Mouse (Mus musculus): ENCODE results near the gene Cc2d1b. TPM values are rescaled to one million over a fixed set of nuclear protein-coding genes. Genes with fewer than 3 reads are reported as not detected.
A peak's percentile ranks its signal among the peaks of the same experiment; 100 is the strongest.

The Cc2d1b gene
- 10 to 100 TPM; 24.5 to 24.6 TPM for total RNA-seq (2021)

GRCm38 (mm10) chr4:108619587-108620341 is at the start of gene Cc2d1b:
Gene Cc2d1b, plus strand, starts transcription at chr4:108619940.
- peak; percentile 88 for DNase-seq

GRCm38 (mm10) chr4:108572644-108573043 is 47.1 kb upstream of the Cc2d1b start:
- no peak for DNase-seq

GRCm38 (mm10) chr4:108578840-108579742 is 40.6 kb upstream of the Cc2d1b start, which contains the start of the genes Prpf38a and Orc1:
Gene Prpf38a, minus strand, starts transcription at chr4:108579336.
Gene Orc1, plus strand, starts transcription at chr4:108579423.
- peak; percentile 98 for DNase-seq

GRCm38 (mm10) chr4:108579743-108580411 is 39.9 kb upstream of the Cc2d1b start:
- no peak for DNase-seq

DNA sequence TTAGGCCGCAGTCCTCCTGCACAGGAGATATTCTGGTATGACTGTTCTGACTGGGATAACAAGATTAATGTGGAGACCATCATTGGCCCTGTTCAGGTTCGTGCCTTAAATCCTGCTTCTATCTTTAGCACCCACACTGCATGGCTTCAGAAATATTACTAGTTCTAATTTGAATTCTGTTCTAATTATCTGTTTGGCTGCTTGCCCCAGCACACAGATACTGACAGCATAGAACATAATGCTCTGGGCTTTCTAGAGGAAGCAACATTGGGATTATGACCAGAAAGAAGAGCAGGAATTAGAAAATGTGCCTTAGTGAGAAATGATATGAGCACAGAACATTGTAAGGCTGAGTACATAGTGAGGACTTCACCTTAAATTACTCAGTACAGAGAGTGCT is 26.4 kb upstream of the Cc2d1b start:
- no peak for DNase-seq

GRCm38 (mm10) chr4:108595785-108596184 is 24.0 kb upstream of the Cc2d1b start:
- DNase-seq, result no peak

DNA sequence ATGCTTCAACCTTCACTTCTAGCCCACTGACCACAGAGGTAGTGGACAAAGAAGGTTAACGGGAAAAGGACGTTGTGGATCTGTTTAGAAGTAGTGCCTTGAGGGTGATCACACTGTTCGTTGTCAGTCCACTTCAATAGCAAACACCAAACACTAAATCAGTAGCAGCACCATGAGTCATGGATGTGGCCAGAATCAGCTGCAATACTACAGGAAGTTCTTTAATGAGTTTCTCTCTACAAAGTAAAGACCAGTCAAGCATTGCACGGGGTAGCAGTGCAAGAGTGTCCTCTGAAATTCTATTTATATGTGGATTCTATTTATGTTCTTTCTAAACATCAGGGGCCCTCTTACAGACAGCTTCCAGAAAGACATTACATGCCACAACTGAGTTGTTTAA is 21.4 kb upstream of the Cc2d1b start:
- no peak for DNase-seq

DNA sequence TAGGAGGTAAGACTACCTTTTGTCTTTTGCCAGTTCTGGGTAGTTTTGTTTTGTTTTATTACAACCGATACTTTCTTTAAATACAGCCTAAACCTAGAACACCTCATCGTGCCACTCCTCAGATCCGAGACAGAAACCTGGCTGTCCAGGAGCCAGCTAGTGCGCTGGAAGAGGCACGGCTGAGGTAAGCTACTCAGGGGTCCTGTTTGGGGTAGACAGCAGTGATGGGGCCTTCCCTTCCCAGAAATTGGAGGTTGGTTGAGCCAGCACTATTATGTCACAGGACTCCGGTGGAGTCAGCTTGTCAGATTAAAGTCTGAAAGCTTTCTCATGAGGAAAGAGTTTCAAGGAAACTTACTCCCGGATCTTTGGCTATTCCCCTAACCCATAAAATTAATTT is 17.9 kb upstream of the Cc2d1b start:
- no peak for DNase-seq

DNA sequence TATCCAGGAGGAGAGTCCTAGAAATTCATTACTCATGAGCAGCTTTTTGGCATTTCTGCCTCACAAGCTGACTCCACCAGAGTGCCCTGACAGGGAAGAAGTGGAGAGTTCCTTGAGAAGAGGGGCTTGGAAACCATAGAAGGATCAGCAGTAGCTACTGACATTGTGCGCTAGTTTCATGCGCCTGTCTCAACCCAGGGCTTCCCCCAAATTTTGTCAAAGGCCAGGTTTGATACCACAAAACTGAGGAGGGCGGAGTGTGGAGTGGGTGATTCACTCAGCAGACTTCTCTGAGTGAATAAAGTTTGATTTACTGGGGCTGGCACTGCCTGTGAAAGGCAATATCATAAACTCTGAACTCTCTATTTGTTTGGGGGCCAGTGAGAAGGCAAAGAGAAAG is 11.1 kb upstream of the Cc2d1b start:
- no peak for DNase-seq

DNA sequence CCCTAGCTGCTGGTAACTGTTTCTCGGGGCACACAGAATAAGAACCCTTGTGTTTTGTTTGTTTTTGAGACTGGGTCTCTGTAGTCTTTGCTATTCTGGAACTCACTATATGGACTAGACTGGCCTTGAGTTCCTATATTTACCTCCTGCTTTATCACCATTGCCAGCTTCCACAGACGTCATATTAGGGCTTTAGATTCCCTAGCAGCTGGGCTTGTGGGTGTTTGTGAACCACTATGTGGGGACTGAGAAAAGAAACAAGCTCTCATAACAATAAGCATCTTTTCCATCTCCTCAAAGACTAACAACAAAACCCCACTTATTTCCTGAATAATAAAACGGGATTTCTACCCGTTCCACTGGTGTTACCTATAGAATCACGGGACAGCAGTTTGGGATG is 8.8 kb upstream of the Cc2d1b start:
- DNase-seq, result no peak

DNA sequence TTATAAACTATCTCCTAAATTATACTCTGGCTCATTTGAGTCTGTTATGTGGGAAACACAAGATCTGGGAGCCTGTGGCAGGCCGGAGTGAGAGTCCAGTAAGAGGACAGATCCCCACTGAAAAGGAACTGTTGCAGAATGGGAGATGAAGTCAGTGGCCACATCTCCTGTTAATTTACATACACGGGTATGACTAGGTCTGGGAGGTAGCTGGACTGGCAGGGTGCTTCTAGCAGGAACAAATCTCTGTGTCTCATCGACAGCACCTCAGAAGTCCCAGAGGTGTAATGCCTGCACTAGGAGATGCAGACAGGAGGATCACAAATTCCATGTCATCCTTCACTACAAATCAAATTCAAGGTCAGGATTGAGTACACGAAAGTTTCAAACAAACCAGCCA is 1.2 kb upstream of the Cc2d1b start:
- DNase-seq, result no peak

- peak; percentile 25 for DNase-seq
These were observed 575 bp upstream of the Cc2d1b start for GRCm38 (mm10) chr4:108619165-108619564.

- no peak for DNase-seq
These were observed 796 bp downstream of the Cc2d1b start for GRCm38 (mm10) chr4:108620536-108620935.

- peak; percentile 31 for DNase-seq
These were observed 1.8 kb downstream of the Cc2d1b start for GRCm38 (mm10) chr4:108621504-108621903.

DNA sequence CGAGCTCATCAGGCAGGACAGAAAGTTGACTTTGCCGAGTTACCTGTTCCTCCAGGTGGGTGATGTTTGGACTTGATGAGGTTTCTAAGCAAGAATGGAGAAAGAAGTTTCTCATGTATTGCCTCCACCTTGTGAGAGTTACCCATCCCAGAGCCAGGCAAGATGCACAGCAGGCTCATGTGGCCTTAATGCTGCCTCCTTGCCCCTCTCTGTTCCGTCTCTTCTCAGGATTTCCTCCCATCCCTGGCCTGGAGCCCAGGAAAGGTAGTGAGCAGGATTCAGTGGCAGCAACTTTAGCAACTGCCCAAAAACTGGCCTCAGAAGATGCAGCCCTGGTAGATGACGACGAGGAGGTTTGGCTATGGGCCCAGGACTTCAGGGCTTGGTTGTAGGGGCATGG is 7.3 kb downstream of the Cc2d1b start:
- no peak for DNase-seq

DNA sequence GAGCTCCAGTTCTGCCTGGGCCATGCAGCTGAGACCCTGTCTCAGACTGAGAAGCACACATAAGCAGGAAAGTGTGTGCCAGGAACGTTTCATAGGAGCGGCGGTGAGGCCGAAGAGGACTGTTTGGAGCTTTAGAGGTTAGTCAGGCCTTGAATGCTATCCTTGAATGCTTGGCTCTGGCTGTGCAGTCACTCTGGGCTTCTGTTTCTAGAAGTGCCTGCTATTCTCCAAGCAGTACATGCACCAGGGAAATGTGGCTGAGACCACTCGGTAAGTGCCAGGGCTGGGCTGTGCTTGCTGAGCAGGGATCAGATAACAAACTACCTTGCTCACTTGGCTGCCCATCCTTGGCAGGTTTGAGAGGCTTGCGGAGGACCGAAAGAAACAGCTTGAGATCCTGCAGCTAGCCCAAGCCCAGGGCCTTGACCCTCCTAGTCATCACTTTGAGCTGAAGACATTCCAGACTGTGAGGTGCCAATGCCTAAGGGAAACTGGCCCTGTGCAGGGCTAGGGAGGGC is 9.7 kb downstream of the Cc2d1b start:
- DNase-seq, result no peak

DNA sequence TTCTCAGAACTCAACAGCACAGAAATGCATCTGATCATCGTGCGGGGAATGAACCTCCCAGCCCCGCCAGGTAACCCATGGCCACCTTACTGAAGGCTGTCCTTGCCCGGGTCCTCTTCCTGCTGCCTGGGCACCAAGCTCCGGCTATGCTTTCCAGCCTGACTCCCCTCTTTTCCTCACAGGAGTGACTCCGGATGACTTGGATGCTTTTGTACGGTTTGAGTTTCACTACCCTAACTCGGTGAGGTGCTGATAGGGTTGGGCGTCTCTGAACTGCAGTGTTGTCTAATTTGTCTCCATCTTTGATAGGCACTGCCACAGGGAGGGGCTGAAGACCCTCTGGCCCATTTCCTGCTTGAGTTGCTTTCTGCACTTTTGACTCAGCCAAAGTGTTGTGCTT is 10.4 kb downstream of the Cc2d1b start:
- DNase-seq, result no peak

GRCm38 (mm10) chr4:108631616-108632015 is 11.9 kb downstream of the Cc2d1b start:
- DNase-seq, result no peak

DNA sequence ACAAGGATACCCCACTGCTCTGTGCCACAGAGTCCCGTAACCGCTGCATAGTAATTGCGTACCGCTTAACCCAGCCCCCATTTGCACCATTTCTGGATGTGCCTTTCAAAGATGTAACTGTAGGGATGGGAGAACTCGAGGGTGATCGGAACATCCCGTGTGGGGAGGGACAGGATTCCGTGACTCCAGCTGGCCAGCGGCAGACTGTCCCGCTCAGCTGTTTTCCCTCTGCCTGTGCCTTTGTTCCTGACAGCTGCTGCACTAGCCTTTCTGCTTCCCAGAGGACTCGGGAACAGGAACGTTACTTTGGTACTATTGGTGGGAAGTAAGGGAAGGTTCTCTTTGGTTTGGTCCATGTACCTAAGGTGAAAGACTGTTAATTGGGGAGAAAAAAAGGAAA is 14.0 kb downstream of the Cc2d1b start:
- DNase-seq, result no peak

DNA sequence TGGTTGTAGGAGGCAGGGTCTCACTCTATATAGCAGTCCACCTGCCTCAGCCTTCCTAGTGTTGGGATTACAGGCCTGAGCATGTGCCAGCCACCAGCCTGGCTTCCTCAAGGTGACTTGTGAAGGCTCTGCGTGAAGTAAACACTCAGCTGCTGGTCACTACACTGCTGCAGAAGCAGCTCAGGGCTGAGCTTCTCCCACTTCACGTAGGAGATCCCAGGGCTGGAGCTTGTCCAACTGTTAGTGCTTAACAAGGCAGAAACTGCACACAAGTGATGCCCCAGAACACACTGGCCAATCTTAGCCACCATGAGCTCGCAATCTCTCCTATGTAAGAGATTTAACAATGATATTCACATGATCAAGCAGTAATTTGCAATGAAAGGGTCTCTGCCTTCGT is 15.0 kb downstream of the Cc2d1b start:
- no peak for DNase-seq

- DNase-seq, result no peak
These were observed 15.4 kb downstream of the Cc2d1b start for GRCm38 (mm10) chr4:108635101-108635500.

DNA sequence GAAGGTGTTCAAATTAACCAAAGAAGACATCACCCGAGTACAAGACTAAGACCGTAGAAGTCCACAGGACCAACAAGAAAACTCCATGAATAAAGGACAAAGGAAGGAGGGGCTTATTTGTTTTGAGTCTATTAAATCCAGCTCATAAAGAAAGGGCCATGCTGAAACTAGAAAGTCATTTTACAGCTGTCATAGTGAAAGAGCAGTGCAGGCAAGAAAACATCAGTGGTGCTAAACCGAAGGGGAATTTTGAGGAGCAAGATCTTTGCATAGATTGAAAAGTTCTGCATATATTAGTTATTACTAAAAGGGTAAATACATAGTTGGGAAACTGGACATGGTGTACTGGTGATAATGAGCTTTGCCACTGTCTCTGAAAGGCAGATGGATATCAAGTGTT is 18.0 kb downstream of the Cc2d1b start:
- no peak for DNase-seq

DNA sequence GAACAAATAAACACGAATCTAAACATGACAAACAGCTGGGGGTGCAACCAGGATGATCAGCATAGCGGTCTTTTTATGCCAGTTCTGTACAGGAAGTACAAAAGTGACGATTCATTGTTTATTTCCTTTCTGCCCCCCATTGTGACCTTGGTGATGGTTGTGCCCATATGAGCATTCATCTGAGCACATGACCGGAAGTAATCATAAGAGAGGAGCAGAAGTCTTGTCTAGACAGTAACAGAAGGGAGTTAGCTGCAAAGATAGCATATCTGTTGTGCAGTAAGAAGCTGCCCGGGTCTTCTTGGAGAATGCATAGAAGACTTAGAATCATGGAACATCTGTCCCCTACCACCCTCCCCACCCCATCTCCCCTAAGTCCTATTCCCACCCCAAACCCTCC is 19.0 kb downstream of the Cc2d1b start:
- no peak for DNase-seq
